Mouse (Mus musculus): ENCODE data around the gene Naga.

- TF ChIP-seq POLR2A (IDR thresholded peaks at IDR 0.05; ENCODE audit: low read depth, low read length) (no peak), CTCF (IDR thresholded peaks at IDR 0.05; ENCODE audit: extremely low read depth, insufficient read length, insufficient replicate concordance, low read depth, low read length) (no peak)
These were observed 31.6 kb downstream of the Naga start for GRCm38 (mm10) chr15:82307107-82307506.
